Mouse (Mus musculus): Measurements from ENCODE around the gene Med27.

The Med27 gene

GRCm38 (mm10) chr2:29437861-29438529 lies 91.4 kb downstream of the Med27 start:
- DNase-seq (ENCODE audit: low read depth): no peak

- no peak for DNase-seq (ENCODE audit: low read depth)
These were observed 91.9 kb downstream of the Med27 start for GRCm38 (mm10) chr2:29438530-29438862.

GRCm38 (mm10) chr2:29438986-29439385 lies 92.4 kb downstream of the Med27 start:
- DNase-seq (ENCODE audit: low read depth): no peak

GRCm38 (mm10) chr2:29439396-29439795 lies 92.8 kb downstream of the Med27 start:
- no peak for DNase-seq (ENCODE audit: low read depth)

- DNase-seq (ENCODE audit: low read depth): peak; percentile 24
These were observed 93.4 kb downstream of the Med27 start for GRCm38 (mm10) chr2:29439857-29440502.

GRCm38 (mm10) chr2:29442275-29442674 lies 95.7 kb downstream of the Med27 start:
- DNase-seq (ENCODE audit: low read depth): no peak

- DNase-seq (ENCODE audit: low read depth): no peak
These were observed 97.1 kb downstream of the Med27 start for GRCm38 (mm10) chr2:29443626-29444217.

GRCm38 (mm10) chr2:29448476-29449002 lies 101.9 kb downstream of the Med27 start:
- no peak for DNase-seq (ENCODE audit: low read depth)

- no peak for DNase-seq (ENCODE audit: low read depth)
These were observed 104.9 kb downstream of the Med27 start for GRCm38 (mm10) chr2:29451368-29451999.

GRCm38 (mm10) chr2:29453376-29453775 lies 106.8 kb downstream of the Med27 start:
- DNase-seq (ENCODE audit: low read depth): no peak

- DNase-seq (ENCODE audit: low read depth): no peak
These were observed 110.2 kb downstream of the Med27 start for GRCm38 (mm10) chr2:29456631-29457320.

GRCm38 (mm10) chr2:29457677-29458076 lies 111.1 kb downstream of the Med27 start:
- peak; percentile 45 for DNase-seq (ENCODE audit: low read depth)

- peak; percentile 19 for DNase-seq (ENCODE audit: low read depth)
These were observed 111.8 kb downstream of the Med27 start for GRCm38 (mm10) chr2:29458346-29458950.

GRCm38 (mm10) chr2:29459648-29460047 lies 113.0 kb downstream of the Med27 start:
- DNase-seq (ENCODE audit: low read depth): no peak

- DNase-seq (ENCODE audit: low read depth): no peak
These were observed 115.2 kb downstream of the Med27 start for GRCm38 (mm10) chr2:29461841-29462240.

- no peak for DNase-seq (ENCODE audit: low read depth)
These were observed 116.5 kb downstream of the Med27 start for GRCm38 (mm10) chr2:29463039-29463585.

GRCm38 (mm10) chr2:29464851-29465648 lies 118.4 kb downstream of the Med27 start:
- no peak for DNase-seq (ENCODE audit: low read depth)

GRCm38 (mm10) chr2:29465649-29466137 lies 119.1 kb downstream of the Med27 start:
- DNase-seq (ENCODE audit: low read depth): no peak

GRCm38 (mm10) chr2:29466396-29466795 lies 119.8 kb downstream of the Med27 start:
- no peak for DNase-seq (ENCODE audit: low read depth)

- no peak for DNase-seq (ENCODE audit: low read depth)
These were observed 121.9 kb downstream of the Med27 start for GRCm38 (mm10) chr2:29468517-29468936.

Measured in induced T-regulatory cell, adult 2 months (primary cell).